Mouse (Mus musculus): ENCODE data around the gene Pa2g4.

Pa2g4 gene

GRCm38 (mm10) chr10:128587120-128587519 is 21.3 kb upstream of the Pa2g4 start:
- TF ChIP-seq GATA4 (IDR thresholded peaks at IDR 0.05; ENCODE audit: insufficient replicate concordance, low read length): no peak

GRCm38 (mm10) chr10:128586546-128586945 is 20.8 kb upstream of the Pa2g4 start:
- no peak for TF ChIP-seq GATA4 (IDR thresholded peaks at IDR 0.05; ENCODE audit: insufficient replicate concordance, low read length)

- TF ChIP-seq GATA4 (IDR thresholded peaks at IDR 0.05; ENCODE audit: insufficient replicate concordance, low read length): no peak
Observed at GRCm38 (mm10) chr10:128584386-128584785, 18.6 kb upstream of the Pa2g4 start.

DNA sequence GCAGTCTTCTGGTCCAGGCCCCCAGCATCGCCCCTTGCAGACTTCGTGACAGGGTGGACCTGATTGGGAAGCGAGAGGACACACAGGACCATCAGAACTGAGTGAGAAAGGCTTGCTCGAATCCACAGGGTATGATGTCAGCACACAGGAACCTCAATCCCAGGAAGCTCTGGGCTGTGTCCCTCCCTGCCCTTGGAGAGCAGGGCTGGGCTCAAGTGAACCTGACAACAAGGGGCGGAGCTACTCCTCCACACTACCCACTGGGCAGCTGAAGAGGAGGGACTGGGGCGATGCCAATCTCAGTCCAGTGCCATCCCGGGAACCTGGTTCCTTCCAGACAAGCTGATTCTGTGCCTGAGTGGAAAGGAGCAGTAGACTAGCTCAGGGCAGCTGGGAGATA is 17.9 kb upstream of the Pa2g4 start:
- TF ChIP-seq GATA4 (IDR thresholded peaks at IDR 0.05; ENCODE audit: insufficient replicate concordance, low read length): no peak

DNA sequence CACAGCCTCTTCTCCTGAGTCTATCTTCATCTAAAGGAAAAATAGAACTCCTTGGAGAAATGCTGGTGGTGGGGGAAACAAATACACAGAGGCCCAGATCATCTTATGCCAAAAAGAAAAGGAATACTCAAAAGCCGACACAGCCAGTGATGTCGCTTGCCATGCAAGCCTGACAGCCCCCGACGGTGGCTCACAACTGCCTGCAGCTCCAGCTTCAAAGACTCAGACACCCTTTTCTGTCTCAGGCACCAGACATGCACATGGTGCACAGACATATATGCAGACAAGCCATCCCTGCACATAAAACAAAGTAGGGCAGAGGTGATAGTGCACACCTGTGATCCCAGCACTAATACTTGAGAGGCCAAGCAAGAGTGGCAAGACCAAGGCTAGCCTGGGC is 13.9 kb upstream of the Pa2g4 start:
- TF ChIP-seq GATA4 (IDR thresholded peaks at IDR 0.05; ENCODE audit: insufficient replicate concordance, low read length): no peak

- no peak for TF ChIP-seq GATA4 (IDR thresholded peaks at IDR 0.05; ENCODE audit: insufficient replicate concordance, low read length)
Observed at GRCm38 (mm10) chr10:128579298-128579697, 13.5 kb upstream of the Pa2g4 start.

- no peak for TF ChIP-seq GATA4 (IDR thresholded peaks at IDR 0.05; ENCODE audit: insufficient replicate concordance, low read length)
Observed at GRCm38 (mm10) chr10:128578330-128578729, 12.5 kb upstream of the Pa2g4 start.

DNA sequence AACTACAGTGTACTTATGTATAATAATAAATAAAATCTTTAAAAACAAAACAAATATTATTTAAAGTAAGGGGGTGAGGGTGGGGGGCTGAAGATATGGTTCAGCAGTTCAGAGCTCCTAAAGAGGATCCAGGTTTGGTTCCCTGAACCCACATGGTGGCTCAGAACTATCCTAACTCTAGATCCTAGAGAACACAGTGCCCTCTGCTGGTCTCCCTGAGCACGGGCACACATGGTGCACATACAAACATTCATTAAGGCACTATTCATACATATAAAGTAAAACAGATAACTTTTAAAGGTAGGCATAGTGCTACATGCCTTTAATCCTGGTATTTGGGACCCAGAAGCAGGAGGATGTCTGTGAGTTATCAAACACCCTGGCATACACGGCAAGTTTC is 9.3 kb upstream of the Pa2g4 start:
- TF ChIP-seq GATA4 (IDR thresholded peaks at IDR 0.05; ENCODE audit: insufficient replicate concordance, low read length): no peak

GRCm38 (mm10) chr10:128565206-128565787 is 490 bp downstream of the Pa2g4 start:
- no peak for TF ChIP-seq GATA4 (IDR thresholded peaks at IDR 0.05; ENCODE audit: insufficient replicate concordance, low read length)

DNA sequence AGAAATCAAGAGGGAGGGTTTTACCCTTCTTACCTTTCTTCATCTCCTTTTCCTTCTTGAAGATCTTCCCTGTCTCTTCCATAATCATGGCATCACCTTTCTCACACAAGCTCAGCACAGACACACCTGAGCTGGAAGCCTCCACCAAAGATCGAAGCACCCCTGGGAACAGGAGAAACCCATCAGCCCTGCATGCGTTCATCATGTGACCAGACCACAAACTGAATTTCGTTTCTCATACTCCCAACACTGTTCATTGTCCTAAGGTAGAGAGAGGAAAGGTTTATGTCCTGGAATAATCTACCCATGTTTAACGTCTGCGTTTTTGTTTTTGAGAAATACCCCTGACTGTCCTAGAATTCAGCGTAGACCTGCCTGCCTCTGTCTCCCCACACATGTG is 2.2 kb downstream of the Pa2g4 start:
- TF ChIP-seq GATA4 (IDR thresholded peaks at IDR 0.05; ENCODE audit: insufficient replicate concordance, low read length): no peak

GRCm38 (mm10) chr10:128556963-128557362 is 8.8 kb downstream of the Pa2g4 start:
- TF ChIP-seq GATA4 (IDR thresholded peaks at IDR 0.05; ENCODE audit: insufficient replicate concordance, low read length): no peak

GRCm38 (mm10) chr10:128556286-128556685 is 9.5 kb downstream of the Pa2g4 start:
- no peak for TF ChIP-seq GATA4 (IDR thresholded peaks at IDR 0.05; ENCODE audit: insufficient replicate concordance, low read length)

DNA sequence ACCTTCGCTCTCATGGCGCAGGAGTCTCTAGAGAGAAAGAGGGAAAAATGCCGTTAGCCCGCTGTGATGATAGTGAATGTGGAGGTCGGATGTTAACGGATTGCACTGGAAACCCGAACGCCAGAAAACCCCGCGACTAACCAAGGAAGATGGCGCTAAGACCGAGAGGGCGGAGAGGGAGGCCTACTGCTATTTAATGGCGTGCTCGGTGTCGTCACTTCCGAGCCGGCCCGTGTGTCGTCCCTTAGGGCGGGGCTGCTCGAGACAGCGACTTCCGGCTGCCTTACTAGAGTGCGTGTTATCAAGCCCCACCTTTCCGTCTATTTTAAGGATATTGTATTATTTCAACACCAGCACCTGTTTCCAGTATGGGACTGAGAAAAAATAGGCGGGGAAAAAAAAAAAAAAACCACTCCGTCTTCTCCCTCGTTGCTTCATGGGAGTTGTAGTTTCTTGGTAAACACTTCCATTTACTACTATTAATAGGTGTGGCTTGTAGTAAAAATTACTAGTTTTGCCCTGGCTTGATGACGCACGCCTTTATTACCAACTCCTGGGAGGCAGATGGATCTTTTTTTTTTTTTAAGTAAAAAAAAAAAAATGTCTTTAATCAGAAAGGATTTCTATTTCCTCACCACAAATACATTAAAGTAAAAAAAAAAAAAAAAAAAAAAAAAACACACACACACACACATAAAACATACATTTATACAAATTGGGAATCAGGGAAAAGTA is 16.7 kb downstream of the Pa2g4 start, which contains the start of gene Rpl41:
Rpl41 (minus strand) TSS at position 359 of the 735 bp plus-strand sequence.
- TF ChIP-seq GATA4 (IDR thresholded peaks at IDR 0.05; ENCODE audit: insufficient replicate concordance, low read length): peak; percentile 91; the same call in 1 of the 2 replicates

DNA sequence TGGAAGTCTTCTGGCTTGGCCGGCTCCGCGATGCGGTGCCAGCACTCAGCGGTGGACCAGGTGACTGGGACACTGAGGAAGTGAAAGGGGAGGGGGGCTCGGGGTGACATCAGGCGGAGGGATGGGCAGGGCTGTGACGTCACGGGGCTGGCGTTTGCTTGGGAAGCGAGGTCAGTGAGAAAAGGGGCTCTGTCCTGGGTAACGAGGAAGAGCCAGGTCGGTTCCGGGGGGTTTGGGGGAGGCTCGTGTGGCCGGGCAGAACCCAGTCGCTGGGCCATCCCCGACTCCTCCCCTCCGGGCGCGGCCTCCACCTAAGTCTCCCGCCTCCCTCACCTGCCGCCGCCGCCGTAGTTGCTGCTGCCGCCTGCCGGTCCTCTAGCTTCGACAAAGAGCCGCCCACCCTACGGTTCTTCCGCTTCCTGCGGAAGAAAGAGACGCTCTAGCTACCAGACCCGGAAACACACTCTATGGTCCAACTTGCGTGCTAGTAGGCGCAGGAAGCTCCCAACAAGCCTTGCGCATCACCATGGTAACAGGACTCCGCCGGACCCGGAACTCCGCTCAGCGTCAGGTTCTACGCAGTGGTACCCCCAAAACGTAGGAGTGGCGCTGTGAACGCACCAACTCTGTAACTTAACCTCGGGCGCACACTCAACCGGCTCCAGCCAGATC is 18.3 kb downstream of the Pa2g4 start, which contains the start of gene Zc3h10:
Zc3h10 (minus strand) TSS at position 414 of the 672 bp plus-strand sequence.
- no peak; the same call in 1 of the 2 replicates for TF ChIP-seq GATA4 (IDR thresholded peaks at IDR 0.05; ENCODE audit: insufficient replicate concordance, low read length)

GRCm38 (mm10) chr10:128546787-128547186 is 19.0 kb downstream of the Pa2g4 start:
- no peak for TF ChIP-seq GATA4 (IDR thresholded peaks at IDR 0.05; ENCODE audit: insufficient replicate concordance, low read length)

DNA sequence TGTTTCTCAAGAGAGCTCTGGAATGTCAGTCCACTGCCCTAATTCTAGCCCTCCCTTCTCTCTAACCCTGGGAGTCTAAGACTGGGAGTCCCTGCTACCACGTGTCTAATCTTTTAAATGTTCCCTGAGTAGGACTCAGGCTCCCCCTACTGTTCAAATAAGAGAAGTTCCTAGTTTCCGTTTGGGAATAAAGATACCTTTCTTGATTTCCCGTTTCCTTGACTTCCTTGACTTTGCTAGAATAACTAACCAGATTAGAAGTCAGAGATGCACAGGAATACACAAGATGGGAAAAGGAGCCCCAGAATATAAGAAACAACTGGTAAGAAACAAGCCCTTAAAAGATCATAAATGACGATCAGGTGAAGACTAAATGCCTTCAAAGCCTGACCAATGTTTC is 19.4 kb downstream of the Pa2g4 start:
- TF ChIP-seq GATA4 (IDR thresholded peaks at IDR 0.05; ENCODE audit: insufficient replicate concordance, low read length): no peak
